Mouse (Mus musculus): Measurements from ENCODE around the gene Smco1. TPM values are rescaled to one million over a fixed set of nuclear protein-coding genes. Genes with fewer than 3 reads are reported as not detected.
A peak's percentile ranks its signal among the peaks of the same experiment; 100 is the strongest.
"Not testable (repeated sequence)": the region's sequence is repeated elsewhere in the genome, so short reads cannot be mapped to it uniquely, and the experiment has no call there.

Gene Smco1
- polyA plus RNA-seq, 1 experiment from 2014 or later: 0.10 TPM

DNA sequence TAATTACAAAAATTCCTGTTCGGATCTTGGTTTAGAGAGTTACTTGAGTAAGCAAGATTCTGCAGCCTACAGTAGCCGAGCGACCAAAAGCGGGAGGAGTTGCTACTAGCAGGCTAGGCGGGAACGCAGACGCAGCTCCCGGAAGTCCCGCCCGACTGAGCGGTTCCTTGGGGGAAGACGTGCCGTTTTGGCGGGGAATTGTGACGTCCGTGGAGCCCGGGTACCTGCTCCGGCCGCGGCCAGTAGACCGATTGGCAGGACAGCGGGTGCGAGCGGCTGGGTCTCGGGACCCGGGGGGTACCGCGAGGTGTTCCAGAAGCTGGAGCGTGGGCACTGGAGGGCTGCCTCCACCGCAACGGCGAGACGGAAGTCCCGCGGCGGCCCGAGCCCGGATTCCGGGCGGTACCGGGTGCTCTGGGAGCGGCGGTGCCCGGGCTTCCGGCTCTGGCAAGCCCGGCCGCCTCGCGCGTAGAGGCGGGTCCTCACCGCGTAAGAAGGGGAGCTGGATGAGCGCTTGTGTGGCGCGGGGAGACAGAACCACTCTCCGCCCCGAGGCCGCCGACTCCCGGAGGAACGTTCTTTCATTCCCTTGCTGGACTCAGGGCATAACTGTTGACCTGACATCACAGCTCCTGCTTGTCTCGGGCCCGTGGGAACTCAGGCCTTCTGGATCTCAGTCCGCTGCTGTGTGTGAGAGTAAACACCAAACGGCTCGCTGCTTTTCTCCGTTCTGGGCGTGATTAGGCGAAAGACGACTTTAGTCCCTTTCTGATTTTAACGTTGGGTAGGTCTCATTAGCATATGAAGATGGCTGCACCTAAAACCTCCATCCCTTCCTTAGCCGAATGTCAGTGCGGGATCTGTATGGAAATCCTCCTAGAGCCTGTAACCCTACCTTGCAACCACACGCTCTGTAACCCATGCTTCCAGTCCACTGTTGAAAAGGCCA, 6.3 kb downstream of the Smco1 start, which contains the start of gene Rnf168:
Gene Rnf168 (plus strand): TSS at position 152 of the 949 bp plus-strand sequence.
- Histone ChIP-seq H3K27me3 (ENCODE audit: insufficient read depth, poor library complexity, severe bottlenecking) (no peaks in the 10 kb centered on the region), H3K4me3 (peak within 1 kb of the TSS; percentile 84), H3K9me3 (peaks cover 7% of the 10 kb centered on the region), H3K36me3 (peaks cover 35% of the 10 kb centered on the region), H3K4me1 (replicated peaks) (peaks cover 28% of the 10 kb centered on the region), H3K27ac (peak within 1 kb of the TSS; percentile 97)
- DNase-seq (ENCODE audit: low spot score): peak; percentile 92
- under 1% methylated on average over 75 of the region's 75 CpGs for WGBS

- H3K4me1 ChIP-seq (replicated peaks): peaks cover 28% of the 10 kb centered on the region
- peak overlapping the region; percentile 97 for H3K27ac ChIP-seq
- no peaks in the 10 kb centered on the region for H3K27me3 ChIP-seq (ENCODE audit: insufficient read depth, poor library complexity, severe bottlenecking)
- peaks cover 7% of the 10 kb centered on the region for H3K9me3 ChIP-seq
- no peak for DNase-seq (ENCODE audit: low spot score)
- peaks cover 43% of the 10 kb centered on the region for H3K36me3 ChIP-seq
- peak overlapping the region; percentile 84 for H3K4me3 ChIP-seq
- 71% methylated on average over 7 of the region's 7 CpGs for WGBS
These were observed 7.1 kb downstream of the Smco1 start for GRCm38 (mm10) chr16:32278396-32278795.

DNA sequence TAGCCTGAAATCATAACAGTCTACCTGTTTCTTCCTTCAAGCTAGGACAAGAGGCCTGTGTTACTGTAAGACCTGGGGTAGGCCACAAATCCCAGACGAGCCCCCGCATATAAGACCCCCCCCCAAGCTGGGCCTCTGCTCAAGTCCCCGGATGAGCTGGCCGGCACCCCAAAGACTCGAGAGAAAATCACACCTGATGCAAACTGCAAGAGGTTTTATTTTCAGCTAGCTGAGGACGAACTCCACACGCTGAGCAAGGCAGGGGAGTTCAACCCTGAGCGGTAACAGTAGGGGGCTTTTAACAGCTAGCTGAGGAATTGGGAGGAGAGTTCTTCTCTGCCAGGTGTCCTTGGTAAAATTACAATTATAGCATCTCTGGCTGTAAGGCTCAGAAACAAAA, 8.9 kb downstream of the Smco1 start:
- no peak overlapping the region for H3K27ac ChIP-seq
- H3K27me3 ChIP-seq (ENCODE audit: insufficient read depth, poor library complexity, severe bottlenecking): no peaks in the 10 kb centered on the region
- peak overlapping the region; percentile 84 for H3K4me3 ChIP-seq
- H3K36me3 ChIP-seq: peaks cover 62% of the 10 kb centered on the region
- no peak for DNase-seq (ENCODE audit: low spot score)
- H3K4me1 ChIP-seq (replicated peaks): peaks cover 28% of the 10 kb centered on the region
- H3K9me3 ChIP-seq: peaks cover 7% of the 10 kb centered on the region
- 95% methylated on average over 8 of the region's 8 CpGs for WGBS

GRCm38 (mm10) chr16:32282608-32283007, 11.3 kb downstream of the Smco1 start:
- peaks cover 85% of the 10 kb centered on the region for H3K36me3 ChIP-seq
- H3K4me1 ChIP-seq (replicated peaks): peaks cover 22% of the 10 kb centered on the region
- H3K27ac ChIP-seq: no peak overlapping the region
- H3K9me3 ChIP-seq: peaks cover 7% of the 10 kb centered on the region
- H3K27me3 ChIP-seq (ENCODE audit: insufficient read depth, poor library complexity, severe bottlenecking): no peaks in the 10 kb centered on the region
- no peak for DNase-seq (ENCODE audit: low spot score)
- no peak overlapping the region for H3K4me3 ChIP-seq

DNA sequence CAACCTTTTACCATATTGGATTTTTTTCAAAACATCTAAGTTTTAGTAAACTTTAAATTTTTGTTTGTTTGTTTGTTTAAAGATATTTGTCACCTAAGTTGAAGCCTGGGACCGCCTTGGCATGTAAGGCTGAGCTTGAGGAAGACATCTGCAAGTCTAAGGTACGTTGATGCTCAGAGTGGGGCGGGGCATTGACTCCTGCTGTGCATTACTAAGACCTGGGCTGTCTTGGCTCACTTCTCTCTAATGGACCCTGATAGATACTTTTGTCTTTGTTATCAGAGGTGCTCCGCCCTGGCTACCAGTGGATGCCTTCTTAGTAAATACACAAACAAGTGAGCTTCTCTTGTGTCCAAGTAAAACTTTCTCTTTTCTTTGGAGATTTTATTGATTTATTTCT, 20.6 kb downstream of the Smco1 start:
- peaks cover 11% of the 10 kb centered on the region; the same call in 1 of the 2 replicates for H3K9me3 ChIP-seq
- H3K36me3 ChIP-seq: peaks cover 63% of the 10 kb centered on the region
- H3K27ac ChIP-seq: no peak overlapping the region
- H3K4me3 ChIP-seq: no peak overlapping the region
- no peaks in the 10 kb centered on the region for H3K4me1 ChIP-seq (replicated peaks)
- WGBS: 94% methylated on average over 4 of the region's 4 CpGs
- no peak for DNase-seq (ENCODE audit: low spot score)
- no peaks in the 10 kb centered on the region for H3K27me3 ChIP-seq (ENCODE audit: insufficient read depth, poor library complexity, severe bottlenecking)

DNA sequence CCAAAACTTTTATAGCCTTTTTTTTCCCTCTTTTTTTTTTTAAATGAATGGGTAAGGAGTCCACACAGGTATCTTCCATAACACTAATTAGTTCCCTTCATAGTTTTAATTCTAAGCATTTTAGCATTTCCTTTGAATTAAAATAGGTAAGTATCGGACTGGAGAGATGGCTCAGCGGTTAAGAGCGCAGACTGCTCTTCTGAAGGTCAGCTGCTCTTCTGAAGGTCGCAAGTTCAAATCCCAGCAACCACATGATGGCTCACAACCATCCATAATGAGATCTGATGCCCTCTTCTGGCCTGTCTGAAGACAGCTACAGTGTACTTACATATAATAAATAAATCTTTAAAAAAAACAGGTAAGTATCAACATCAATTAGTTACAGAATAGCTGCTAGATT, 28.3 kb downstream of the Smco1 start:
- Histone ChIP-seq H3K36me3 (peaks cover 75% of the 10 kb centered on the region), H3K9me3 (peaks cover 11% of the 10 kb centered on the region; the same call in 1 of the 2 replicates)
- H3K4me3 ChIP-seq; H3K27ac ChIP-seq; H3K4me1 ChIP-seq (replicated peaks); DNase-seq (ENCODE audit: low spot score); H3K27me3 ChIP-seq (ENCODE audit: insufficient read depth, poor library complexity, severe bottlenecking): not testable (repeated sequence)
- 96% methylated on average over 4 of the region's 4 CpGs for WGBS

- WGBS: 45% methylated on average over 1 of the region's 1 CpGs
- H3K27me3 ChIP-seq (ENCODE audit: insufficient read depth, poor library complexity, severe bottlenecking): no peaks in the 10 kb centered on the region
- peaks cover 49% of the 10 kb centered on the region for H3K36me3 ChIP-seq
- no peak overlapping the region for H3K27ac ChIP-seq
- no peaks in the 10 kb centered on the region for H3K4me1 ChIP-seq (replicated peaks)
- no peaks in the 10 kb centered on the region for H3K9me3 ChIP-seq
- H3K4me3 ChIP-seq: no peak overlapping the region
- DNase-seq (ENCODE audit: low spot score): no peak
These were observed 31.8 kb downstream of the Smco1 start for GRCm38 (mm10) chr16:32303046-32303445.

GRCm38 (mm10) chr16:32303886-32304285, 32.6 kb downstream of the Smco1 start:
- 94% methylated on average over 7 of the region's 7 CpGs for WGBS
- Histone ChIP-seq H3K27ac (no peak overlapping the region), H3K36me3 (peaks cover 41% of the 10 kb centered on the region), H3K9me3 (no peaks in the 10 kb centered on the region), H3K4me1 (replicated peaks) (no peaks in the 10 kb centered on the region), H3K27me3 (ENCODE audit: insufficient read depth, poor library complexity, severe bottlenecking) (no peaks in the 10 kb centered on the region), H3K4me3 (no peak overlapping the region)
- no peak for DNase-seq (ENCODE audit: low spot score)

DNA sequence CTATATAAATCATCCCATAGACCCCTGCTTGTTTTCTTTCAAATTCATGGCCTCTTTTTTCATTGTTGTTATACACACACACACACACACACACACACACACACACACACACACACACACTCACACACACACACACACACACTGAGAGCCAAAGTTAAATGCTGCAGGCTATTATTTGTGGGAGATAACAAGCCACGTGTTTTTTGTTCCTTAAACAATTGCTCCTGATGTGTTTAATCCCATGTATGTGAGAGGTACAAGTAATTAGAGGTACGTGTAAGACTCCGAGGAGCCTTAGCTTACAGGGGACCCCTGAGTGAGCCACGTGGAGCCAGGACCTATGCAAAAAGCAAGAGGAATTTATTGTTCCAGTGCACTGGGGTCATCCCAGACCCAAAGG, 40.7 kb downstream of the Smco1 start:
- DNase-seq (ENCODE audit: low spot score): no peak
- WGBS: 83% methylated on average over 4 of the region's 4 CpGs
- no peak overlapping the region for H3K4me3 ChIP-seq
- no peak overlapping the region for H3K27ac ChIP-seq
- H3K9me3 ChIP-seq: no peaks in the 10 kb centered on the region
- H3K36me3 ChIP-seq: no peaks in the 10 kb centered on the region
- H3K27me3 ChIP-seq (ENCODE audit: insufficient read depth, poor library complexity, severe bottlenecking): no peaks in the 10 kb centered on the region
- H3K4me1 ChIP-seq (replicated peaks): peaks cover 11% of the 10 kb centered on the region; the same call in 1 of the 2 replicates

DNA sequence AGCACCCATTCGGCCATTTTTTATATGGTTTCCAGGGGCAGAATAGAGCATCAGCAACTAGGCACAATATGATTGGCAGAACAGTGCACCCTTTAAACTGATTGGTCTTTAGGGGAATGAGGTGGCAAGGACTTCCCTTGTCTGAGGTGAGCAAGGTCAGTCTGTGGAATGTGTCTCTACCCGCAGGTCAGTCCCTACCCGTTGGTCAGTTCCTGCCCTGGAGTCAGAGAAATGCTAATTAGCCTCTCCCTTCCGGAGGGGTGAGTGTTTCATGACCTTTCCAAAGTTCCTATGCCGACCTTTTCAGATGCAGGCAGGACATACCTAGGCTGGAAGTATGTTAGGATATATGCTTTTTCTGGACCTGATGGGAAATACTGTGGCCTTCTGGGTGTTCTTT, 41.1 kb downstream of the Smco1 start:
- Histone ChIP-seq H3K27me3 (ENCODE audit: insufficient read depth, poor library complexity, severe bottlenecking) (no peaks in the 10 kb centered on the region), H3K9me3 (no peaks in the 10 kb centered on the region), H3K4me1 (replicated peaks) (peaks cover 11% of the 10 kb centered on the region; the same call in 1 of the 2 replicates), H3K36me3 (no peaks in the 10 kb centered on the region), H3K4me3 (no peak overlapping the region), H3K27ac (no peak overlapping the region)
- no peak for DNase-seq (ENCODE audit: low spot score)
- 40% methylated on average over 5 of the region's 5 CpGs for WGBS

- 59% methylated on average over 4 of the region's 4 CpGs for WGBS
- Histone ChIP-seq H3K4me1 (replicated peaks) (peaks cover 11% of the 10 kb centered on the region; the same call in 1 of the 2 replicates), H3K27ac (no peak overlapping the region), H3K27me3 (ENCODE audit: insufficient read depth, poor library complexity, severe bottlenecking) (no peaks in the 10 kb centered on the region), H3K4me3 (no peak overlapping the region), H3K9me3 (peaks cover under 1% of the 10 kb centered on the region; the same call in 1 of the 2 replicates), H3K36me3 (no peaks in the 10 kb centered on the region)
- DNase-seq (ENCODE audit: low spot score): no peak
These were observed 41.6 kb downstream of the Smco1 start for GRCm38 (mm10) chr16:32312859-32313258.

GRCm38 (mm10) chr16:32316601-32317000, 45.3 kb downstream of the Smco1 start:
- Histone ChIP-seq H3K27me3 (ENCODE audit: insufficient read depth, poor library complexity, severe bottlenecking) (no peaks in the 10 kb centered on the region), H3K27ac (no peak overlapping the region), H3K4me1 (replicated peaks) (peaks cover 11% of the 10 kb centered on the region; the same call in 1 of the 2 replicates), H3K4me3 (no peak overlapping the region), H3K9me3 (peaks cover 3% of the 10 kb centered on the region; the same call in 1 of the 2 replicates), H3K36me3 (no peaks in the 10 kb centered on the region)
- DNase-seq (ENCODE audit: low spot score): no peak
- 74% methylated on average over 2 of the region's 2 CpGs for WGBS

DNA sequence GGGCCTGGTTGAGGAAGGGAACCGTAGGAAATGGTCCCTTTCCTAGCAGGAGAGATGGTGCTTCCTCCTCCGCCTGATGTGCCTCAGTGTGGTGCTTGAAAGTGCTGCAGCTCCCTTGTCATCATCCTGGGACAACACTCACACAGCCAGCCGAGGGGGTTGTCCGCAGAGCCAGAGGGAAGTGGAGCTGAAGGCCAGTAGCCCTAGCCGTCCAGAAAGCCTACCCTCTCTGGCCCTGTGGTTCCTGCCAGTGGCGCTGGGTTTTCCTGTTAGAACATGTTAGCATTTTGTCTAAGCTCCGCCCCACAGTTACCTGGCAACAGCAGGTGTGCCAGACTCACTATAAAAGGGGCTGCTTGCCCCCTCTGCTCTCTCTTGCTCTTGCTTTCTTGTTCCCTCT, 52.7 kb downstream of the Smco1 start:
- peaks cover 4% of the 10 kb centered on the region; the same call in 1 of the 2 replicates for H3K4me1 ChIP-seq (replicated peaks)
- no peak for DNase-seq (ENCODE audit: low spot score)
- no peaks in the 10 kb centered on the region for H3K36me3 ChIP-seq
- H3K27me3 ChIP-seq (ENCODE audit: insufficient read depth, poor library complexity, severe bottlenecking): no peaks in the 10 kb centered on the region
- H3K4me3 ChIP-seq: no peak overlapping the region
- WGBS: 39% methylated on average over 7 of the region's 7 CpGs
- no peak overlapping the region for H3K27ac ChIP-seq
- no peaks in the 10 kb centered on the region for H3K9me3 ChIP-seq
